Mouse (Mus musculus) hindbrain, embryonic 12.5 days (tissue): Measurements from ENCODE around the gene Pik3cb. TPM values are rescaled to one million over a fixed set of nuclear protein-coding genes. Genes with fewer than 3 reads are reported as not detected.

ENCODE experiments used
- ATAC-seq: fragments of 200-750 bp; cut with Nextera tagmentation; 2 replicates; pipeline ENCODE4 v1.8.0; 2017; ENCODE audit warnings: moderate TSS enrichment; ENCODE audit not compliant: low FRiP score
- H3K27ac ChIP-seq: fragments of 300-500 bp; sonication (generic); 2 replicates; pipeline ENCODE4 v1.5.1; 2016; ENCODE audit warnings: mild to moderate bottlenecking
- H3K27me3 ChIP-seq: fragments of 300-500 bp; sonication (generic); 2 replicates; pipeline ENCODE4 v1.6.1; 2016; ENCODE audit warnings: mild to moderate bottlenecking
- H3K36me3 ChIP-seq: fragments of 300-500 bp; sonication (generic); 2 replicates; pipeline ENCODE4 v1.6.1; 2016; ENCODE audit warnings: mild to moderate bottlenecking
- H3K4me1 ChIP-seq: fragments of 300-500 bp; sonication (generic); 2 replicates; pipeline ENCODE4 v1.6.1; 2016
- H3K4me2 ChIP-seq: fragments of 300-500 bp; sonication (generic); replicated peaks from 2 replicates; pipeline ENCODE4 v1.6.1; 2016; ENCODE audit warnings: mild to moderate bottlenecking
- H3K4me3 ChIP-seq: fragments of 300-500 bp; sonication (generic); 2 replicates; pipeline ENCODE4 v1.5.1; 2016; ENCODE audit warnings: mild to moderate bottlenecking
- H3K9ac ChIP-seq: fragments of 300-500 bp; sonication (generic); 2 replicates; pipeline ENCODE4 v1.6.1; 2016; ENCODE audit warnings: mild to moderate bottlenecking, moderate library complexity
- H3K9me3 ChIP-seq: fragments of 300-500 bp; sonication (generic); replicated peaks from 2 replicates; pipeline ENCODE4 v1.6.1; 2016; ENCODE audit warnings: mild to moderate bottlenecking
- WGBS: fragments of 180-500 bp; shearing (Covaris S2); methylation state at CpG from one replicate; pipeline ENCODE4 v1.1.7; 2016; 5-methylcytosine and 5-hydroxymethylcytosine counted together
- polyA plus RNA-seq: library from polyadenylated mRNA; unstranded; fragments of >200 nt; fragmentation: Nextera tagmentation; extraction: Ambion mirVana; gene quantifications from 2 replicates; pipeline ENCODE4 v1.2.1, GENCODE M21; 2016

Pik3cb gene
- polyA plus RNA-seq, 1 experiment from 2014 or later: 4.5 TPM

DNA sequence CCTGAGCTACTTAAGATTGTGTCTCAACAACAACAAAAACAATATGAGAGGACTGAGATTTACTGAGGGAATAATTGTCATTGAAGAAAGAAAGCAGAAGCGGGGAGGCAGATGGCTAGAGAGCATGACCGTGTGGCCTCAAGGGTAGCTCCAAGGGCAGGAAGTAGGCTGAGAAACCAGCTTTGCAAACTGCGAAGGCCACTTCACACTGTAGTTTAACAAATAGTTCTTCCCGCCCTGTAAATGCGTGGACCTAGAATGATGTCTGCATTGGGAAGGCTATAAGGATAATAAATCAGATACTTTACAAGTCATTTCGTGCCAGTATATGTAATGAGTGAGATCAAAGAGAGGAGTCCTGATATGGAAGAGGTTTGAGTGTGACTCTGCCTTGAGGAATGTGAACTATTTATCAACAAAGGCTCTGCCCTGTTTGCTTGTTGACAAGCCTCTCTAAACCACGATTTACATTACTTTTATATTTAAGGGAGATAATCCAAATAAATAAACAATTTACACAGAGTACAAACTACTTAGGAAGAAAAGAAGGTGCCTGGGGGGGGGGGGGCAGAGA is 4.1 kb upstream of the Pik3cb start:
- Histone ChIP-seq H3K4me1 (peaks cover 6% of the 10 kb centered on the region; the same call in 1 of the 2 replicates), H3K36me3 (no peaks in the 10 kb centered on the region), H3K9ac (no peak overlapping the region), H3K27me3 (peaks cover 6% of the 10 kb centered on the region), H3K27ac (no peak overlapping the region), H3K4me2 (no peak overlapping the region), H3K4me3 (no peak overlapping the region), H3K9me3 (no peaks in the 10 kb centered on the region)
- WGBS: 64% methylated on average over 7 of the region's 7 CpGs
- no peak for ATAC-seq

DNA sequence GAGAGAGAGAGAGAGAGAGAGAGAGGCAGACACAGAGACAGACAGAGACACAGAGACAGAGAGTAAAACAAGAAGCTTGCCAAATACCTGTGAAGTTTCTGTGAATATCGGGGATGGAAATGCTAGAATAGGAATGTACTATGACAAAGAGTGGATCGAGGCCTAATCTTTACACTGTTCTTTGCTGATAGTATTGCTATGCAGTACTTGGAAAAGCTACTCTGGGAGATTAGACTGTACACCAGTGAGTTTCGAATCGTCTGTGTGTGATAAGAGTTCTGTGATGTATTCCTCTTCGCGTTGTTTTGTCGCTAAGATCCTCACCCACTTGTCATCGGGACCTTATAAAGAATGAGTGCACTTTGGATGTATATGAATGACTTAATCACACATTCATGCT is 1.2 kb upstream of the Pik3cb start:
- no peak overlapping the region for H3K9ac ChIP-seq
- no peak for ATAC-seq
- WGBS: 89% methylated on average over 8 of the region's 8 CpGs
- H3K27ac ChIP-seq: no peak overlapping the region
- peaks cover 14% of the 10 kb centered on the region for H3K4me1 ChIP-seq
- no peak overlapping the region for H3K4me3 ChIP-seq
- no peak overlapping the region for H3K4me2 ChIP-seq
- H3K27me3 ChIP-seq: peaks cover 6% of the 10 kb centered on the region
- H3K9me3 ChIP-seq: no peaks in the 10 kb centered on the region
- no peaks in the 10 kb centered on the region for H3K36me3 ChIP-seq

- H3K9me3 ChIP-seq: no peaks in the 10 kb centered on the region
- peak overlapping the region; percentile 62 for H3K4me2 ChIP-seq
- peaks cover 6% of the 10 kb centered on the region for H3K27me3 ChIP-seq
- H3K4me3 ChIP-seq: no peak overlapping the region
- ATAC-seq: no peak
- 46% methylated on average over 3 of the region's 3 CpGs for WGBS
- H3K4me1 ChIP-seq: peaks cover 14% of the 10 kb centered on the region
- H3K27ac ChIP-seq: no peak overlapping the region
- H3K36me3 ChIP-seq: no peaks in the 10 kb centered on the region
- no peak overlapping the region for H3K9ac ChIP-seq
Observed at GRCm38 (mm10) chr9:99141171-99141570, 750 bp upstream of the Pik3cb start.

GRCm38 (mm10) chr9:99139194-99140023 is 1.0 kb downstream of the Pik3cb start:
- H3K27ac ChIP-seq: peak overlapping the region; percentile 93
- WGBS: under 1% methylated on average over 73 of the region's 77 CpGs
- H3K9me3 ChIP-seq: no peaks in the 10 kb centered on the region
- peaks cover 6% of the 10 kb centered on the region for H3K27me3 ChIP-seq
- H3K4me3 ChIP-seq: peak overlapping the region; percentile 87
- peaks cover 14% of the 10 kb centered on the region for H3K4me1 ChIP-seq
- H3K4me2 ChIP-seq: peak overlapping the region; percentile 62
- peak overlapping the region; percentile 89 for H3K9ac ChIP-seq
- H3K36me3 ChIP-seq: no peaks in the 10 kb centered on the region
- peak; percentile 86 for ATAC-seq

- H3K9me3 ChIP-seq: no peaks in the 10 kb centered on the region
- H3K9ac ChIP-seq: no peak overlapping the region
- ATAC-seq: no peak
- no peak overlapping the region for H3K4me2 ChIP-seq
- peaks cover 14% of the 10 kb centered on the region for H3K4me1 ChIP-seq
- 88% methylated on average over 5 of the region's 5 CpGs for WGBS
- H3K27me3 ChIP-seq: peaks cover 6% of the 10 kb centered on the region
- no peak overlapping the region for H3K27ac ChIP-seq
- no peaks in the 10 kb centered on the region for H3K36me3 ChIP-seq
- no peak overlapping the region for H3K4me3 ChIP-seq
Observed at GRCm38 (mm10) chr9:99137301-99137700, 3.1 kb downstream of the Pik3cb start.

DNA sequence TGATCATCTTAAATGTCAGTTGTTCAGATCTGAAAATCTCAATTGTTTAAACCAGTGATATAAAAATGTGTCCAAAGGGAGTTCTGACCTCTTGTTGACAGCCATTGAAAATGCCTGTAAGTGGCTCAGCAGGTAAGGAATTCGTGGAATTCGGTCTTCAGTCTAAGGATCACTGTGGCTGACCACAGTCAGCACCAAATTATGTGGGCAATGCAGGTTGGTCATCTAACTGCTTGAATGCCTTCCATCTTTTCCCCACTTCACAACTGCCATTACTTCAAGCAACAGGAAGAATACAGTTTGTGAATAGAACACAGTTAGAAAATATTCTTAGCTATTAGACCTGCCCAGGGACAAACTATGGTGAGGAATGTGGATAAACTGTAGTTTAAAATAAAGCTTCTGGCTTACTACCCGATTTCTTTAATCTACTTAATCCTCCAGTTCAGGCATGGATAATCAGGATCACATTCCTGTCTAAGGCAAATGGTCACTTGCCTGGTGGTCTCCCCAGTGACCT is 8.4 kb downstream of the Pik3cb start:
- Histone ChIP-seq H3K27ac (no peak overlapping the region), H3K9me3 (no peaks in the 10 kb centered on the region), H3K4me2 (no peak overlapping the region), H3K4me1 (no peaks in the 10 kb centered on the region), H3K27me3 (no peaks in the 10 kb centered on the region), H3K36me3 (no peaks in the 10 kb centered on the region), H3K4me3 (no peak overlapping the region), H3K9ac (no peak overlapping the region)
- no peak for ATAC-seq
- WGBS: 50% methylated on average over 3 of the region's 3 CpGs

DNA sequence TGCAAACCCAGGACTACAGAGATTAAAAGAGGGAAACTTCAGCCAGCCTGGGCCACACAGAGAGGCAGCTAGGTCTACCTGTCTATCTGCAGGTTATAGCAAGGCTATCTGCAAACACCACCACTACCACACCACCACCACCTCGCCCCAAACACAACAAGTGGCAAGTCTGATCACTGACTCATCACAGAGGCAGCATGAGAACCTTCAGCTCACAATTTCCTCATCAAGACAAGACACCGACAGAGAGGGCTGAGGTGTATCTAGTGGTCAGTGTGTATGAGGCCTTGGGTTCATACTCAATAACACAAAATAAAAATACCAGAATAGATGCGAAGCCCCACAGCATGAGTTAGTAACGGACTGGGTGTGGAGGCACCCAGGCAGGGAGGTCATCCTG is 9.3 kb downstream of the Pik3cb start:
- Histone ChIP-seq H3K4me3 (no peak overlapping the region), H3K9ac (no peak overlapping the region), H3K9me3 (no peaks in the 10 kb centered on the region), H3K36me3 (no peaks in the 10 kb centered on the region), H3K27me3 (no peaks in the 10 kb centered on the region), H3K27ac (no peak overlapping the region), H3K4me2 (no peak overlapping the region), H3K4me1 (no peaks in the 10 kb centered on the region)
- WGBS: 90% methylated on average over 4 of the region's 4 CpGs
- no peak for ATAC-seq

DNA sequence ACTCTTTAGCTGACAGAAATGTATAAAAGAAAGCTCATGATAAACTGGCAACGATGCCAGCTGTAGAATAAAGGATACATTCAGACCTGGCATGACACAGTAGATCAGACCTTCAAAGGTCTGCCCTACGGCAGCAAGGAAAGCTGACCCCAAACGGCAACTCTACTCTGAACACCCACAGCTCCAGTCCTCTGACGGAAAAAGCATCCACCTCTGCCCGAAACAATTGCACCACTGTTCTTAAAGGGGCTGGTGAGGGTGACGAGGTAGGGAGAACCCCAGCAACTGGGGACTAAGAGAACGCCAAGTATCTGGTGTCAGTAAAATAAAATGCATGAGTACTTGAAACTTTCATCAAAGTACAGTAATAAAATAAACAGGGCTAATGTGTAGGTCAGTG is 12.8 kb downstream of the Pik3cb start:
- H3K36me3 ChIP-seq: no peaks in the 10 kb centered on the region
- no peak overlapping the region for H3K27ac ChIP-seq
- H3K4me3 ChIP-seq: no peak overlapping the region
- H3K4me1 ChIP-seq: no peaks in the 10 kb centered on the region
- no peak for ATAC-seq
- 67% methylated on average over 7 of the region's 7 CpGs for WGBS
- no peak overlapping the region for H3K4me2 ChIP-seq
- no peak overlapping the region for H3K9ac ChIP-seq
- no peaks in the 10 kb centered on the region for H3K9me3 ChIP-seq
- no peaks in the 10 kb centered on the region for H3K27me3 ChIP-seq

DNA sequence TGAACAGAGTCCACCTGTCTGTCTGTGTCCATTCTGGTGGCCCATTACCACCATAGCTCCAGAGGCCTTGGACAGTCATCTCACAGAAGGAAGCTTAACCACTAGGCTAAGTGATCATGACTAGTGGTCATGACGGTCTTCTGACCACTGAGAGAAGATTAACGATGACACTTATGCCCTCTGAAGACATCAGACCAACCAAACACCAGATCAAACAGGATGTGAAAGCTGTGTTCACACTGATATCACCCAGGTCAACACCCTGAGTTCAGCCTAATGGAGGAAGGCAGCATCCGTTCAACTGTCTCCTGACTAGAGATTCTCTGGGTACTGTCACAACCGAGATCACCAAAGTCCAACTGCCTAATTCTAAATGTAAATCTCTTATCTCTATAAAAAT is 17.7 kb downstream of the Pik3cb start:
- no peak for ATAC-seq
- Histone ChIP-seq H3K9me3 (no peaks in the 10 kb centered on the region), H3K4me3 (no peak overlapping the region), H3K9ac (no peak overlapping the region), H3K27ac (no peak overlapping the region), H3K36me3 (no peaks in the 10 kb centered on the region; the same call in 1 of the 2 replicates), H3K4me2 (no peak overlapping the region), H3K4me1 (no peaks in the 10 kb centered on the region), H3K27me3 (no peaks in the 10 kb centered on the region)
- 84% methylated on average over 4 of the region's 4 CpGs for WGBS

DNA sequence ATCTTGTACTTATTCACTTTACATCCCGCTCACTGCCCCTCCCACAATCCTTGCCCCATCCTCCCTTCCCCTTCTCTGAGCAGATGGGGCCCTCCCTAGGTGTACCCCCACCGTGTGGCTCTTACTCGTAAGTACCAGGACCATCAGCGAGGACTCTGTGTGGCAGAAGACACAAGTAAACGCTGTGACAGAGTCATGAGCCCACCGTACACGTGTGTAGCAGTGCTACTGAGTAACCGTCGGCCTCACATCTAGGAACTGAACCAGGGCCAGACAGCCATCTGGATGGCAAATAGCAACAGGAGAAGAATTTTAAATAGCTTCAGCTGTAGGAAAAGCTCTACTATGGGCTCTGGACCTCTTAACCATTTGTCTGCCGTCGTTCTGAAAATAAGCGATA is 28.0 kb downstream of the Pik3cb start:
- no peaks in the 10 kb centered on the region for H3K36me3 ChIP-seq
- H3K4me1 ChIP-seq: peaks cover 13% of the 10 kb centered on the region
- H3K27ac ChIP-seq: no peak overlapping the region
- H3K27me3 ChIP-seq: no peaks in the 10 kb centered on the region
- no peak overlapping the region for H3K4me3 ChIP-seq
- no peak overlapping the region for H3K4me2 ChIP-seq
- peak; percentile 61; the same call in 1 of the 2 replicates for ATAC-seq
- no peaks in the 10 kb centered on the region for H3K9me3 ChIP-seq
- no peak overlapping the region for H3K9ac ChIP-seq
- WGBS: 70% methylated on average over 12 of the region's 12 CpGs

GRCm38 (mm10) chr9:99111085-99111484 is 29.3 kb downstream of the Pik3cb start:
- ATAC-seq: no peak
- H3K9ac ChIP-seq: no peak overlapping the region
- WGBS: 41% methylated on average over 1 of the region's 1 CpGs
- no peaks in the 10 kb centered on the region for H3K27me3 ChIP-seq
- 0 out of 2 replicates have a peak, but pooled peaks cover 5% of the 10 kb centered on the region for H3K9me3 ChIP-seq
- no peak overlapping the region for H3K4me3 ChIP-seq
- no peak overlapping the region for H3K4me2 ChIP-seq
- no peak overlapping the region for H3K27ac ChIP-seq
- H3K36me3 ChIP-seq: 0 out of 2 replicates have a peak, but pooled peaks cover 3% of the 10 kb centered on the region
- peaks cover 13% of the 10 kb centered on the region for H3K4me1 ChIP-seq

DNA sequence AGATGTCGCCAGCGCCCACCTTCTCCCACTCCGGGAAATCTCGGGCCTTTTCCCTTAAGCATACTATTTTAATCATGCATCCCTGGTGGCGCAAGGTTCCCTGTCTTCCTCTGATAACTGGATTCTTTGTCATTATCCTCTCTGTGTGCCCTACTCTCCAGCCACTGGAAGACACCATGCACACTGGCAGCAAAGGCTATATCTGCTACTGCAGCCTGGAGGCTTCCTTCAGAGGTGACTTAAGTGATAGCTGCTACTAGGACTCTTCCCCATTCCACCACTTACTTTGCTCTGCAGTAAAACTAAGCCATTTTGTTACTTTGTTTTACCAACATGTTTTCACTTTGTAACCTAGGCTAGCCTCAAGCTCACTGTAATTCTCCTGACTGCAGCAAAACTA is 30.2 kb downstream of the Pik3cb start:
- Histone ChIP-seq H3K27ac (no peak overlapping the region), H3K4me2 (no peak overlapping the region), H3K4me3 (no peak overlapping the region), H3K9me3 (0 out of 2 replicates have a peak, but pooled peaks cover 5% of the 10 kb centered on the region), H3K4me1 (peaks cover 13% of the 10 kb centered on the region), H3K27me3 (no peaks in the 10 kb centered on the region), H3K9ac (no peak overlapping the region), H3K36me3 (peaks cover 9% of the 10 kb centered on the region; the same call in 1 of the 2 replicates)
- ATAC-seq: no peak
- 58% methylated on average over 5 of the region's 5 CpGs for WGBS
